Mouse (Mus musculus) hindbrain, embryonic 10.5 days (tissue): ENCODE results near the gene Rffl. TPM values are rescaled to one million over a fixed set of nuclear protein-coding genes. Genes with fewer than 3 reads are reported as not detected.

Experiments
- DNase-seq: peaks from one replicate; pipeline ENCODE4 v3.0.0-alpha.2; 2017; ENCODE audit warnings: low spot score
- H3K27ac ChIP-seq: fragments of 300-500 bp; sonication (generic); 2 replicates; pipeline ENCODE4 v1.5.1; 2016; ENCODE audit warnings: mild to moderate bottlenecking, moderate library complexity
- H3K27me3 ChIP-seq: fragments of 300-500 bp; sonication (generic); 2 replicates; pipeline ENCODE4 v1.6.1; 2016; ENCODE audit warnings: mild to moderate bottlenecking; ENCODE audit not compliant: poor library complexity, insufficient read depth, severe bottlenecking
- H3K36me3 ChIP-seq: fragments of 300-500 bp; sonication (generic); 2 replicates; pipeline ENCODE4 v1.6.1; 2016; ENCODE audit warnings: mild to moderate bottlenecking, moderate library complexity
- H3K4me1 ChIP-seq: fragments of 300-500 bp; sonication (generic); replicated peaks from 2 replicates; pipeline ENCODE4 v1.6.1; 2016; ENCODE audit warnings: mild to moderate bottlenecking
- H3K4me3 ChIP-seq: fragments of 300-500 bp; sonication (generic); 2 replicates; pipeline ENCODE4 v1.5.1; 2016; ENCODE audit warnings: mild to moderate bottlenecking, moderate library complexity
- H3K9me3 ChIP-seq: fragments of 300-500 bp; sonication (generic); 2 replicates; pipeline ENCODE4 v1.6.1; 2016; ENCODE audit warnings: mild to moderate bottlenecking, moderate library complexity
- WGBS: fragments of 180-500 bp; shearing (Covaris S2); methylation state at CpG from one replicate; pipeline ENCODE4 v1.1.7; 2016; 5-methylcytosine and 5-hydroxymethylcytosine counted together
- polyA plus RNA-seq: library from polyadenylated mRNA; unstranded; fragments of >200 nt; fragmentation: Nextera tagmentation; extraction: Ambion mirVana; gene quantifications from 2 replicates; pipeline ENCODE4 v1.2.1, GENCODE M21; 2016

Gene Rffl
- polyA plus RNA-seq, 1 experiment from 2014 or later = 7.4 TPM

DNA sequence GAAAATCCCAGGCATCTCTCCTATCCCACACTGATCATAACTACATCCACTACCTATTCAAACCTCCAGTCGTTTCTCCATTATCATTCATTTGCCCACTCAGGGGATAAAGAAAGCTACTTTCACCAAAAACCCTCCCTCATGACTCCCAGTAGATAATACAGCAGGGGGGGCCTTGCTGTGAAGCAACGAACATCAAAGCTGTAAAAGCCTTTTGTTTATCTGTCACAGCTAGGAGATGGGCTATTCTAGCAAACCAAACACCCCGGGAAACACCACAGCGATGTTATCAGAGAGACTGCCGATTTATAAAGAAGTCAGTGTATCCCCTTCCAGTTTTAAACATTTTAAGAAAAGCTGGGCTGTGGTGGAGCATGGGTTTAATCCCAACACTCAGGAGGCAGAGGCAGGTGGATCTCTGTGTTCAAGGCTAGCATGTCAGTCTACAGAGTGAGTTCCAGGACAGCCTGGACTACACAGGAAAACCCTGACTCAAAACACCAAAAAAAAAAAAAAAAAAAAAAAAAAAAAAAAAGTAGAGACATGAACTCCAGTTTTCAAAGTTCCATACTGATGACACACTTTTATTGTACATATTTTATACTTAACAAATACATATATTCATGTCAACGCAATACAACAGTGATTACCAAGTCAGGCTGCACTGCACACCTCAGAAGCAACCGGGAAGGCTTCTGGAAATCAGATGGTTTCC, 4.0 kb downstream of the Rffl start:
- WGBS = 26% methylated on average over 7 of the region's 7 CpGs
- H3K27me3 ChIP-seq = no peaks in the 10 kb centered on the region
- H3K4me3 ChIP-seq = no peak overlapping the region
- H3K36me3 ChIP-seq = no peaks in the 10 kb centered on the region
- no peaks in the 10 kb centered on the region for H3K9me3 ChIP-seq
- H3K4me1 ChIP-seq = peaks cover 24% of the 10 kb centered on the region
- DNase-seq = no peak
- H3K27ac ChIP-seq = no peak overlapping the region

DNA sequence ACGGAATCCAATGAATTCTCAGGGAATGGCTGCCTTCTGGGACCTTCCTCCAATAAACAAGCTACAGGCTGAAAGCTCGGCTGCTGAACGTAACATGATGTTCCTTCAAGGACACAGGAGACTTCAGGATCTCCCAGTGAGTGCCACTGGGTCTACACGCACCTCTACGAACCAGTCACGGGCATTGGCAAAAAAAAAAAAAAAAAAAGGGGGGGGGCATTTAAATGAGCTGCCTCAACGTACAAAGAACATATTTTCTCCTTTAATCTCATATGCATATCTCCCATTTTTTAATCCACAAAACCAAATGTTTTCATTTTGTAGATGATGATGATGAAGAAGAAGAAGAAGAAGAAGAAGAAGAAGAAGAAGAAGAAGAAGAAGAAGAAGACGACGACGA, 5.1 kb downstream of the Rffl start:
- DNase-seq = no peak
- Histone ChIP-seq H3K4me3 (no peak overlapping the region), H3K9me3 (no peaks in the 10 kb centered on the region), H3K4me1 (peaks cover 30% of the 10 kb centered on the region), H3K27ac (no peak overlapping the region), H3K27me3 (no peaks in the 10 kb centered on the region), H3K36me3 (no peaks in the 10 kb centered on the region)
- WGBS = 75% methylated on average over 10 of the region's 10 CpGs

DNA sequence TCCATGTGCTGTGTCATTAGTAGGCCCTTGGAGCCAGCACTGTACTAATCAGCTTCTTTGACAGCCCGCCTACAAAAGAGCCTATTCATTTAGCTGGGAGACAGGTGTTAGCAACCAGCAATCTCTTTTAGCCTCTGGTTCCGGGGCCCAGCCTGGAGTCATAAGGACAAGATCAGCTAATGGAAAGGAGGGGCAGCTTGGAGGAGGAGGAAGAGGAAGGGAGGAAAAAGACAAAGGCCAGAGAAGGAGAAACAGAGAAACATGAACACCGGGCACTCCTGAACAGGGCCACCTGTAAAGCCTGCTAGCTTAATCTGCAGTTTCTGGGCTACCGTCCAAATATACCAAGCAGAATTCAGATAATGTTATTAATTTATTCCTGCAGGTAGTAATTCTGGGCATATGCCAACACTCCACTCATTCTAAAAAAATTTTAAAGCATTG, 7.5 kb downstream of the Rffl start:
- Histone ChIP-seq H3K27ac (no peak overlapping the region), H3K4me3 (no peak overlapping the region), H3K9me3 (no peaks in the 10 kb centered on the region), H3K4me1 (peaks cover 18% of the 10 kb centered on the region; the same call in 1 of the 2 replicates), H3K27me3 (no peaks in the 10 kb centered on the region), H3K36me3 (no peaks in the 10 kb centered on the region)
- WGBS = 72% methylated on average over 4 of the region's 4 CpGs
- no peak for DNase-seq

DNA sequence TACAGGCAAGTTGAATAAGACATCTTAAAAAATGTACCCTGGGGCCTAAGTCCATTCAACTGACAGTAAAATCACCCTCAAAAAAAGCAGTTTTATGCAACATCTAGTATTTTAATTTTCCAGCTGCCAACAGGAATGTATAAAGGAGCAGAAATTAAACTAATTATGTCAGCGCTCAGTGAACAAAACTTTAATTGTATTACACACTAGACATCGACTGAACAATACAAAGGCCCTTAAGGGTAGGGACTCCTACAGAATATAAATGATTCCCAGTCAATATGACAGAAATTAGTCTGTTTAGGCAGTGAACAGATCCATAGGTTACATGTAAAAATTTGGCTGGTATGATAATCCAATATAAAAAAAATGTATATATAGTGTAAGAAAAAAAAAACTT, 8.0 kb downstream of the Rffl start:
- no peak overlapping the region for H3K4me3 ChIP-seq
- 75% methylated on average over 2 of the region's 2 CpGs for WGBS
- no peak overlapping the region for H3K27ac ChIP-seq
- DNase-seq = no peak
- H3K9me3 ChIP-seq = no peaks in the 10 kb centered on the region
- H3K36me3 ChIP-seq = no peaks in the 10 kb centered on the region
- H3K27me3 ChIP-seq = no peaks in the 10 kb centered on the region
- H3K4me1 ChIP-seq = peaks cover 17% of the 10 kb centered on the region; the same call in 1 of the 2 replicates

- DNase-seq = no peak
- Histone ChIP-seq H3K36me3 (no peaks in the 10 kb centered on the region), H3K27ac (no peak overlapping the region), H3K27me3 (no peaks in the 10 kb centered on the region), H3K4me3 (no peak overlapping the region), H3K9me3 (no peaks in the 10 kb centered on the region), H3K4me1 (peaks cover 14% of the 10 kb centered on the region; the same call in 1 of the 2 replicates)
- WGBS = 89% methylated on average over 9 of the region's 9 CpGs
These were observed 8.4 kb downstream of the Rffl start for GRCm38 (mm10) chr11:82862638-82863037.

- H3K36me3 ChIP-seq = no peaks in the 10 kb centered on the region
- no peaks in the 10 kb centered on the region for H3K9me3 ChIP-seq
- 0 out of 2 replicates have a peak overlapping the region, but pooled peaks have one; percentile 23 for H3K27ac ChIP-seq
- WGBS = 72% methylated on average over 8 of the region's 8 CpGs
- peaks cover 9% of the 10 kb centered on the region; the same call in 1 of the 2 replicates for H3K4me1 ChIP-seq
- DNase-seq = no peak
- no peak overlapping the region for H3K4me3 ChIP-seq
- H3K27me3 ChIP-seq = no peaks in the 10 kb centered on the region
These were observed 9.5 kb downstream of the Rffl start for GRCm38 (mm10) chr11:82861558-82861957.

- no peak for DNase-seq
- 83% methylated on average over 6 of the region's 6 CpGs for WGBS
- Histone ChIP-seq H3K36me3 (no peaks in the 10 kb centered on the region), H3K27ac (no peak overlapping the region), H3K27me3 (no peaks in the 10 kb centered on the region), H3K9me3 (no peaks in the 10 kb centered on the region), H3K4me3 (no peak overlapping the region), H3K4me1 (peaks cover 10% of the 10 kb centered on the region; the same call in 1 of the 2 replicates)
These were observed 10.3 kb downstream of the Rffl start for GRCm38 (mm10) chr11:82860759-82861158.

- Histone ChIP-seq H3K27ac (no peak overlapping the region), H3K9me3 (no peaks in the 10 kb centered on the region), H3K27me3 (no peaks in the 10 kb centered on the region), H3K36me3 (no peaks in the 10 kb centered on the region), H3K4me1 (peaks cover 20% of the 10 kb centered on the region; the same call in 1 of the 2 replicates), H3K4me3 (no peak overlapping the region)
- DNase-seq = no peak
- 78% methylated on average over 13 of the region's 13 CpGs for WGBS
These were observed 13.6 kb downstream of the Rffl start for GRCm38 (mm10) chr11:82857307-82857848.

- DNase-seq = no peak
- no peaks in the 10 kb centered on the region for H3K36me3 ChIP-seq
- H3K4me3 ChIP-seq = no peak overlapping the region
- WGBS = 68% methylated on average over 10 of the region's 10 CpGs
- H3K4me1 ChIP-seq = peaks cover 14% of the 10 kb centered on the region; the same call in 1 of the 2 replicates
- no peak overlapping the region for H3K27ac ChIP-seq
- H3K27me3 ChIP-seq = no peaks in the 10 kb centered on the region
- H3K9me3 ChIP-seq = no peaks in the 10 kb centered on the region
These were observed 15.0 kb downstream of the Rffl start for GRCm38 (mm10) chr11:82856032-82856431.

DNA sequence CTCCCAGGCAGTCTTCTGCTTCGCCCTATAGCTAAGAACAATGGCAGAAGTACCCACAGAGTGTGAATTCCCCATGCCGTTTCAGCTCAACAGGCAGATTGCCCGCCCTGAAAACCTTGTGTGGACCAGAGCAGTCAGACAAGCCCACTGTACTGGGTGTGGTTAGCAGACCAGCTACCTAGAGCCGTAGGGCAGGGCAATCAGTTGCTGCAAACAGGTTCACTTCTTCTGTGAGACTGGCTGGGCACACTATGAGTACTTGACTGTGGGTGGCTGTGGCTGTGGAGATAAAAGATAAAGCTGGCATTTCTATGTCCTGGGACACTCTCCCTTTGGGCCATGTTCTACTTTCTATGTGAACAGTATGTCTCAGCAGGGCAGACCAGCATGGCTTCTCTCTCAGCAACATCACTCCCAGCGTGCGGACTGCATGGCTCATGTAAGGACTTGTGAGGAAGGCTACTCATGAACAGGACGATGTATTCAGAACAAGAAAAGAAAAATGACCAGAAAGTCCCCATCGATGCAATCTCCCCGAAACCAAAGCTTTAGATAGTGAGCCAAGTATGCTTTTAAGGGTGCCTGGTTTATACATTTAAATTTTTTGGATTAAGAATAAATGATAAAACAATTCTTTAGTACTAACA, 15.6 kb downstream of the Rffl start:
- no peak for DNase-seq
- Histone ChIP-seq H3K9me3 (no peaks in the 10 kb centered on the region), H3K27ac (peak overlapping the region; percentile 50), H3K27me3 (no peaks in the 10 kb centered on the region), H3K4me3 (no peak overlapping the region), H3K36me3 (no peaks in the 10 kb centered on the region), H3K4me1 (peaks cover 20% of the 10 kb centered on the region)
- WGBS = 79% methylated on average over 9 of the region's 9 CpGs

DNA sequence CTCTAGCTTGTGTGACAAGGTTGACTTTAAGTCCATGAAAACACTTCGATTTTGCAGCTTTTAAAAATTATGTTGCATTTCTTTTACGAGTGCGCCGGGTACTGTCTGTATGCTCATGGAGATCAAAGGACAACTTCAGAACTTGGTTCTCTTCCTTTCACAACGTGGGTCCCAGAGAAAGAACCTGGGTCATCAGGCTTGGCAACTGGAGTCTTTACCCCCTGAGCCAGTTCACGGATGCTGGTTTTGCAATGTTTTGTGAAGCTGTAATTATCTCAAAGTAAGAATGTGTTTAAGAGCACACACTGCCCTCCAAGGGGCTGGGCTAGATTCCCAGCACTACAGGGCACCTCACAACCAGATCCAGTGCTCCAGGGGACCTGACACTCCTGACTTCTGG, 16.9 kb downstream of the Rffl start:
- Histone ChIP-seq H3K4me3 (no peak overlapping the region), H3K4me1 (peaks cover 30% of the 10 kb centered on the region), H3K36me3 (no peaks in the 10 kb centered on the region), H3K27me3 (no peaks in the 10 kb centered on the region), H3K9me3 (no peaks in the 10 kb centered on the region), H3K27ac (no peak overlapping the region)
- 92% methylated on average over 6 of the region's 6 CpGs for WGBS
- DNase-seq = no peak

GRCm38 (mm10) chr11:82852958-82853357, 18.1 kb downstream of the Rffl start:
- H3K4me3 ChIP-seq = no peak overlapping the region
- H3K27me3 ChIP-seq = no peaks in the 10 kb centered on the region
- peaks cover 30% of the 10 kb centered on the region for H3K4me1 ChIP-seq
- DNase-seq = no peak
- 89% methylated on average over 7 of the region's 7 CpGs for WGBS
- H3K9me3 ChIP-seq = no peaks in the 10 kb centered on the region
- H3K27ac ChIP-seq = no peak overlapping the region
- no peaks in the 10 kb centered on the region for H3K36me3 ChIP-seq

DNA sequence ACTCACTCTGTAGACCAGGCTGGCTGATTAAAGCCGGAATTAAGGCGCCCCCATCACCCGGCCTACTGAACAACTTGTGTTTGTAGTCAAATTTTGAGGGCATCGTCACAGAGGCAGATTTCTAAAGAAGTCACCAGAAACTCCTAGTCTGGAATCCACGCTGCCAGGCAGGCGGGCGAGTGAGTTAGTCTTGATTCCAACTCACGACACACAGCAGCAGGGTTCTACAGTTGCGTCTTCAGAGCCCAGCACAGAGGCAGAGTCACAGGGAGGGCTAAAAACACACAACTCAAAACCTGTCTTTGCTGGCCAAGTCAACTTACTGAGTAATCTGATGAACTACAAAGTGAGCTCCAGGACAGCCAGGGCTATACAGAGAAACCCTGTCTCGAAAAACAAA, 18.5 kb downstream of the Rffl start:
- H3K4me1 ChIP-seq = peaks cover 30% of the 10 kb centered on the region
- no peaks in the 10 kb centered on the region for H3K36me3 ChIP-seq
- WGBS = 85% methylated on average over 10 of the region's 10 CpGs
- H3K4me3 ChIP-seq = no peak overlapping the region
- H3K9me3 ChIP-seq = no peaks in the 10 kb centered on the region
- H3K27me3 ChIP-seq = no peaks in the 10 kb centered on the region
- DNase-seq = no peak
- H3K27ac ChIP-seq = no peak overlapping the region
